Mouse (Mus musculus): ENCODE measurements around the gene Lmo1. TPM values are rescaled to one million over a fixed set of nuclear protein-coding genes. Genes with fewer than 3 reads are reported as not detected.

Lmo1 gene
- polyA plus RNA-seq, 1 experiment from 2014 or later, result 11.8 TPM

- Histone ChIP-seq H3K9me3 (ENCODE audit: low read depth, low read length) (no peaks in the 10 kb centered on the region), H3K4me2 (peak overlapping the region; percentile 99), H3K4me3 (ENCODE audit: low read depth, low read length) (peak overlapping the region; percentile 60), H3K36me3 (ENCODE audit: insufficient read depth) (no peaks in the 10 kb centered on the region), H3K4me1 (ENCODE audit: insufficient read depth) (no peaks in the 10 kb centered on the region), H3K27ac (ENCODE audit: low read depth) (no peak overlapping the region; the same call in 1 of the 2 replicates), H3K27me3 (ENCODE audit: insufficient read depth, low read length) (peaks cover 38% of the 10 kb centered on the region), H3K9ac (peak overlapping the region; percentile 62)
- 5% methylated on average over 31 of the region's 31 CpGs for WGBS
- no peak for TF ChIP-seq CTCF (IDR thresholded peaks at IDR 0.05; ENCODE audit: low read depth)
- peak; percentile 69 for DNase-seq
- peak; percentile 52 for ATAC-seq (ENCODE audit: insufficient read depth)
Measured at GRCm38 (mm10) chr7:109174337-109174948, 564 bp downstream of the Lmo1 start.

GRCm38 (mm10) chr7:109171874-109172273 lies 3.1 kb downstream of the Lmo1 start:
- TF ChIP-seq CTCF (IDR thresholded peaks at IDR 0.05; ENCODE audit: low read depth), result no peak
- H3K36me3 ChIP-seq (ENCODE audit: insufficient read depth), result no peaks in the 10 kb centered on the region
- DNase-seq, result no peak
- WGBS, result 50% methylated on average over 3 of the region's 3 CpGs
- H3K4me2 ChIP-seq, result no peak overlapping the region
- H3K4me1 ChIP-seq (ENCODE audit: insufficient read depth), result no peaks in the 10 kb centered on the region
- H3K9me3 ChIP-seq (ENCODE audit: low read depth, low read length), result no peaks in the 10 kb centered on the region
- no peak overlapping the region for H3K4me3 ChIP-seq (ENCODE audit: low read depth, low read length)
- H3K27me3 ChIP-seq (ENCODE audit: insufficient read depth, low read length), result peaks cover 60% of the 10 kb centered on the region
- no peak overlapping the region for H3K9ac ChIP-seq
- no peak overlapping the region for H3K27ac ChIP-seq (ENCODE audit: low read depth)
- no peak for ATAC-seq (ENCODE audit: insufficient read depth)

- Histone ChIP-seq H3K9me3 (ENCODE audit: low read depth, low read length) (no peaks in the 10 kb centered on the region), H3K4me1 (ENCODE audit: insufficient read depth) (no peaks in the 10 kb centered on the region), H3K4me3 (ENCODE audit: low read depth, low read length) (peak overlapping the region; percentile 50; the same call in 1 of the 2 replicates), H3K36me3 (ENCODE audit: insufficient read depth) (no peaks in the 10 kb centered on the region), H3K4me2 (peak overlapping the region; percentile 98), H3K27me3 (ENCODE audit: insufficient read depth, low read length) (peaks cover 52% of the 10 kb centered on the region), H3K9ac (no peak overlapping the region), H3K27ac (ENCODE audit: low read depth) (no peak overlapping the region)
- ATAC-seq (ENCODE audit: insufficient read depth), result peak; percentile 53
- peak; percentile 89 for DNase-seq
- WGBS, result 0% methylated on average over 17 of the region's 17 CpGs
- TF ChIP-seq CTCF (IDR thresholded peaks at IDR 0.05; ENCODE audit: low read depth), result peak; percentile 90
Measured at GRCm38 (mm10) chr7:109170441-109170820, 4.6 kb downstream of the Lmo1 start.

GRCm38 (mm10) chr7:109169505-109170440 lies 5.2 kb downstream of the Lmo1 start:
- WGBS, result under 1% methylated on average over 72 of the region's 72 CpGs
- DNase-seq, result peak; percentile 50
- no peaks in the 10 kb centered on the region for H3K36me3 ChIP-seq (ENCODE audit: insufficient read depth)
- no peak overlapping the region for H3K27ac ChIP-seq (ENCODE audit: low read depth)
- H3K9me3 ChIP-seq (ENCODE audit: low read depth, low read length), result no peaks in the 10 kb centered on the region
- peak; percentile 58; the same call in 1 of the 2 replicates for ATAC-seq (ENCODE audit: insufficient read depth)
- peaks cover 50% of the 10 kb centered on the region for H3K27me3 ChIP-seq (ENCODE audit: insufficient read depth, low read length)
- no peak for TF ChIP-seq CTCF (IDR thresholded peaks at IDR 0.05; ENCODE audit: low read depth)
- no peaks in the 10 kb centered on the region for H3K4me1 ChIP-seq (ENCODE audit: insufficient read depth)
- peak overlapping the region; percentile 98 for H3K4me2 ChIP-seq
- peak overlapping the region; percentile 50 for H3K4me3 ChIP-seq (ENCODE audit: low read depth, low read length)
- H3K9ac ChIP-seq, result peak overlapping the region; percentile 47

GRCm38 (mm10) chr7:109168716-109169115 lies 6.3 kb downstream of the Lmo1 start:
- no peak for ATAC-seq (ENCODE audit: insufficient read depth)
- no peak for TF ChIP-seq CTCF (IDR thresholded peaks at IDR 0.05; ENCODE audit: low read depth)
- H3K4me2 ChIP-seq, result no peak overlapping the region

GRCm38 (mm10) chr7:109165931-109166585 lies 8.9 kb downstream of the Lmo1 start:
- no peak for TF ChIP-seq CTCF (IDR thresholded peaks at IDR 0.05; ENCODE audit: low read depth)
- Histone ChIP-seq H3K4me3 (ENCODE audit: low read depth, low read length) (no peak overlapping the region), H3K27me3 (ENCODE audit: insufficient read depth, low read length) (peaks cover 27% of the 10 kb centered on the region), H3K27ac (ENCODE audit: low read depth) (no peak overlapping the region), H3K4me1 (ENCODE audit: insufficient read depth) (no peaks in the 10 kb centered on the region), H3K36me3 (ENCODE audit: insufficient read depth) (no peaks in the 10 kb centered on the region), H3K9ac (no peak overlapping the region), H3K4me2 (no peak overlapping the region), H3K9me3 (ENCODE audit: low read depth, low read length) (no peaks in the 10 kb centered on the region)
- ATAC-seq (ENCODE audit: insufficient read depth) (no peak), DNase-seq (no peak)
- WGBS, result 70% methylated on average over 17 of the region's 17 CpGs

More at GRCm38 (mm10) chr7:109168716-109169115, 6.3 kb downstream of the Lmo1 start:
- no peaks in the 10 kb centered on the region for H3K9me3 ChIP-seq (ENCODE audit: low read depth, low read length)
- 87% methylated on average over 7 of the region's 7 CpGs for WGBS
- no peak overlapping the region for H3K4me3 ChIP-seq (ENCODE audit: low read depth, low read length)
- DNase-seq, result no peak
- no peak overlapping the region for H3K9ac ChIP-seq
- no peaks in the 10 kb centered on the region for H3K4me1 ChIP-seq (ENCODE audit: insufficient read depth)
- peaks cover 39% of the 10 kb centered on the region for H3K27me3 ChIP-seq (ENCODE audit: insufficient read depth, low read length)
- H3K27ac ChIP-seq (ENCODE audit: low read depth), result no peak overlapping the region
- no peaks in the 10 kb centered on the region for H3K36me3 ChIP-seq (ENCODE audit: insufficient read depth)
